Mouse (Mus musculus): ENCODE data around the gene Gck.
A peak's percentile ranks its signal among the peaks of the same experiment; 100 is the strongest.

Gene Gck

GRCm38 (mm10) chr11:5879905-5880304, 70.0 kb downstream of the Gck start:
- DNase-seq (ENCODE audit: low read depth in 1 of 2, low spot score in 2 of 2), result peak in 1 of 2 experiments; percentile 39

- no peak for DNase-seq (ENCODE audit: low read depth in 1 of 2, low spot score in 2 of 2)
Observed at GRCm38 (mm10) chr11:5878661-5879060, 71.2 kb downstream of the Gck start.

DNA sequence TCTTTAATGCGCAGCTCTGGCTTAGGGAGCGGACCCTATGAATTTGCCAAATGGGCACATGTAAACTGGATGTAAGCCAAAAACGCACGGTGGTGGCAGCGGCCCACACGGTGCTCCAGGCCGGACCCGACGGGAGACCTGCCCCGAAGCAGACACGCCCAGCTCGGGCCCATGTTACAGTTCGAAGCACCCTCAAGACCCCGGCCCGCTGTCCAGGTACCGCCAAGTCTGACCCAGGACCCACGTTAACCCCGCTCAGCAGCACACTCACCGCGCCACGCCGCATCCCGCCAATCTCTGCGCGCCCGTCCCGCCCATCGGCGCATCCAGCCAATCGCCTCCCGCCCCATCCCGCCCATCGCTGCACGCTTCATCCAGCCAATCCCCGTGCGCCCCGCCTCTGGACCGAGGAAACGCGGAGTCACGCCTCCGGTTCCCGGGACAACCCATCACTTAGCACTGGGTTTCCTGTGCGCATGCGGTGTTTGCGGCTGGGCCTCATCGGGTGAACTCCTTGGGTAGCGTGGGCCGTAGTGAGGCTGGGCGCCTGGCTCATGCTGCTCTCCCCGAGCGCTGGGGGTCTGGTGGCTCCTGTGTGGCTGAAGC, 71.9 kb downstream of the Gck start, which contains the start of gene Pold2:
Pold2 (minus strand) TSS at position 372 of the 606 bp plus-strand sequence.
- peak; percentile 85 to 90 for DNase-seq (ENCODE audit: low read depth in 1 of 2, low spot score in 2 of 2)

GRCm38 (mm10) chr11:5877421-5877820, 72.5 kb downstream of the Gck start:
- no peak for DNase-seq (ENCODE audit: low read depth in 1 of 2, low spot score in 2 of 2)

GRCm38 (mm10) chr11:5873192-5873591, 76.7 kb downstream of the Gck start:
- DNase-seq (ENCODE audit: low read depth in 1 of 2, low spot score in 2 of 2), result no peak

DNA sequence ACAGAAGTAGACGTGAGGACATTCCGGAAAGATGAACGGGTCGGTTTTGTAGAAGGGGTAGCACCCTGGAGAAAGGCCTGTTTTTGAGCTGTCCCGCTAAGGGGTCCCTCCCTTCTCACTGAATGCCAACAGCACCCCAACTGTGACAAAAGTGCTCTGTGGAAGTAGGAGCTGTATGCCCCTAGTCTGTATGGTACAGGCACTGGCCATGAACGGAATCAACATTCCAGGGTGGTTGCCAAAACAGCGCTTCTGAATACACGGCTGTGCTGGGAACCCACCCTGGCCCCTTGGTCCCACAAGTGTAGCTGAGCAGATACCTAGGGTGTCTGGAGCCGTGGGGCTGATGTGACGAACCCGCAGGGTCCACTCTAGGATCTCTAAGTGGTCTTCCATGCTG, 77.2 kb downstream of the Gck start:
- no peak for DNase-seq (ENCODE audit: low read depth in 1 of 2, low spot score in 2 of 2)

DNA sequence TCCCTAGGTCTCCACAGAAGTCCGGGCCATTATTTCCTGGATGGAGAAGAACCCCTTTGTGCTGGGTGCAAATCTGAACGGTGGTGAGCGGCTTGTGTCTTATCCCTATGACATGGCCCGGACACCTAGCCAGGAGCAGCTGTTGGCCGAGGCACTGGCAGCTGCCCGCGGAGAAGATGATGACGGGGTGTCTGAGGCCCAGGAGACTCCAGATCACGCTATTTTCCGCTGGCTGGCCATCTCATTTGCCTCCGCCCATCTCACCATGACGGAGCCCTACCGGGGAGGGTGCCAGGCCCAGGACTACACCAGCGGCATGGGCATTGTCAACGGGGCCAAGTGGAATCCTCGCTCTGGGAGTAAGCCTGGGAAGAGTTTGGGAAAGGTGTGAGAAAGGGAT, 79.8 kb downstream of the Gck start:
- no peak for DNase-seq (ENCODE audit: low read depth in 1 of 2, low spot score in 2 of 2)

- no peak for DNase-seq (ENCODE audit: low read depth in 1 of 2, low spot score in 2 of 2)
Observed at GRCm38 (mm10) chr11:5869331-5869730, 80.5 kb downstream of the Gck start.

DNA sequence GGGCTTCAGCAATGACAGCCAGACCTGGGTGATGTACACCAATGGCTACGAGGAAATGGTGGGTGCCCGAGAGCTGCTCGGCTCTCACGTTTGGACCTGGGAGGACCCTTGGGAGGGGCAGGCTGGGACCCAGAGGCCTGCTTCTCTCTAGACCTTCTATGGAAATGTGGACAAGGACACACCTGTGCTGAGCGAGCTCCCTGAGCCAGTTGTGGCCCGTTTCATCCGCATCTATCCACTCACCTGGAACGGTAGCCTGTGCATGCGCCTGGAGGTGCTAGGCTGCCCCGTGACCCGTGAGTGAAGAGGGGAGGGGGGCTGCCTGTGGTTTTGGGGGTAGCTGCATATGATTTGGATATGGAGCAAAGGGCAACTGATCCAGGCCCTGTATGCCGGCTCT, 81.6 kb downstream of the Gck start:
- no peak for DNase-seq (ENCODE audit: low read depth in 1 of 2, low spot score in 2 of 2)

- DNase-seq (ENCODE audit: low read depth in 1 of 2, low spot score in 2 of 2), result no peak
Observed at GRCm38 (mm10) chr11:5867196-5867595, 82.7 kb downstream of the Gck start.

DNA sequence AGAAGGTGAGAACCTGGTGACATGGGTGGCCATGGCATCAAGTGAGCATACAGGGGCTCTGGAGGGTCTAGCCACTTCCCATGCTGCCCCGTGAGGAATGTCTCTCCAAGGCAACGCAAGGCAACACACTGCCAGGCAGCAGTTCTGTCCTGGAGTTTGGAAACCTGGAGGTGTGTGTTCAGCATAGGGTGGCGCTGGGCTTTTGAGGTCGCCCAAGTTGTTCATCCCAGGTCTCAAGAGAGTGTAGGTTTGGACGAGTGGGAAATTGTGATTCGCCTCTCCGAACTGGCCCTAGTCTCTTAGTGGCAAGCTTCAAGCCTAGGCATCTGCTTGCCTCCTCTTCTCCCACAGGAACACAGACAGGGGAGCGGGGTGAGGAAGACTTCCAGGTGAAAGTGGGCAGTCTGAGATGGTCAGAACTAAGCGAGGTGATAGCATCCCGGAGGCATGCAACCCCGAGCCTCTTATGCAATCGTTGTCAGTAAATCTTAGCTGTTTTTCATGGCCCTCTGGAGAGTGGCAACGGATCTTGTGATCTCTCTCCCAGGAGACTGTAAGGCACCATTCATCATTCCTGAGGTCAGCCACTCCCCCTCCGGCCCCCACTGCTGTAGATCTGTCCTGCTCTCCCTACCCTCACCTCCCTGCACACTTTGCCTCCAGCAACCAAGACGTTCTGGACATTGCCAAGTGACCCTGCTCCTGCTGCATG, 87.3 kb downstream of the Gck start:
- DNase-seq (ENCODE audit: low read depth in 1 of 2, low spot score in 2 of 2), result no peak

GRCm38 (mm10) chr11:5861678-5862393, 88.0 kb downstream of the Gck start, which contains the start of gene Aebp1:
Gene Aebp1, plus strand, starts transcription at chr11:5861947.
- no peak for DNase-seq (ENCODE audit: low read depth in 1 of 2, low spot score in 2 of 2)

DNA sequence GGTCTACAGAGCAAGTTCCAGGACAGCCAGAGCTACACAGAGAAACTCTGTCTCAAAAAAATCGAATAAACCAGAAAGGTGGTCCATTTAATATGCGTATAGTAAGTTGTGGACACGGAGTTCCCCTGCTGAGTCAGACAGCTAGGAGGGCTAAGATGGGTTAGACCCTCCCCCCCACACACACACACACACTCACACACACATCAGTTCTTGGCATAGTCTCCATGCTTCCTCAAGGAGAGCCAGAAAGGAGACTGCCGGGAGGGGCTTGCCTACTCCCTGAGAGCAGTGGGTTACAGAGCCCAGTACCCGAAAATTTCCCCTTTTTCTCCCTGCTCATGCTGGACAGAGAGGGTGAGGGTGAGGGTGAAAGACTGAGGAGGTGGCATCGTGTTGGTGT, 89.2 kb downstream of the Gck start:
- DNase-seq (ENCODE audit: low read depth in 1 of 2, low spot score in 2 of 2), result no peak

DNA sequence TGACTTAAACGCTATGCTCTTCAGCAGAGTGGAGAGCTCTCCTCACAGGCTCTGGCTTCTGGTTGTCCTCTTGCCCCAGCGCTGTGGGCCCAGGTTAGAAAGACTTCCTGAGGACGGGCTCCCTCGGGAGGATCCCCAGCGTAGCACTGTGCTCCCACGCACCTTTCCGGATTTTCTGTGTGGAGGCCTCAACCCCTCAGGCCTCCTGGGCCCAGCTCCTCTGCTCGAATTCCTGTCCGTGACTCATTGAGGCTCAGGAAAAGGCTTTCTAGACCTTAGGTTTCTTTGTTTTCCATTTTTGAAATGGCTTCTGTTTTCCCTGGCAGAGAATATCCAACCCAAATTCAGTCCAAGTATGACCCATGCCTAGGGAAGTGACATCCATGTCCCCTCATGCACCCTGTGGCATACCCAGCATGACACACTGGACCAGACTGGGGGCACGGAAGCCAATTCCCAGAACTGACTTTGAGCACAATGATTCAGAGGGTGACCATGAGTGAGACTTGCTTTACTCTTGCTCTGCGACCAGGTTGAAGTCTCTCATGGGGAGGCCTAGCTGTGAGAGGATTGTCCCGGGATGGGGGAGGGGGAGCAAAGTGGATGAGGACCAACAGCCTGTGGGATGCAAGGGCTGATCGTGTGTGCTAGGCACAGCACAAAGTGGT, 89.9 kb downstream of the Gck start:
- no peak for DNase-seq (ENCODE audit: low read depth in 1 of 2, low spot score in 2 of 2)

DNA sequence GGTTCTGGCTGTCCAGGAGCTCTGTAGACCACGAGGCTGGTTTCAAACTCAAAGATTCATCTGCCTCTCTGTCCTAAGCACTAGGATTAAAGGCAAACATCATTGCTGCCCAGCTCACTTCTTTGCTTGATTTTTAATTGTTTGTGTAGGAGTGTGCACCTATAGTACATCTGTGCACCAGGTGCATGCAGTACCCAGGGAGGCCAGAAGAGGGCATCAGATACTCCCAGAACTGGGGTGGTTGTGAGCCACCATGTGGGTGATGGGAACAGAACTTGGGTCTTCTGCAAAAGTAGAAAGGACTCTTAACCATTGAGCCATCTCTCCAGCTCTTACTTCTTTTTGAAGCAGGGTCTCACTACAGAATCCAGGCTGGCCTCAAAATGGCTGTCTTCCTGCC, 91.2 kb downstream of the Gck start:
- DNase-seq (ENCODE audit: low read depth in 1 of 2, low spot score in 2 of 2), result no peak

DNA sequence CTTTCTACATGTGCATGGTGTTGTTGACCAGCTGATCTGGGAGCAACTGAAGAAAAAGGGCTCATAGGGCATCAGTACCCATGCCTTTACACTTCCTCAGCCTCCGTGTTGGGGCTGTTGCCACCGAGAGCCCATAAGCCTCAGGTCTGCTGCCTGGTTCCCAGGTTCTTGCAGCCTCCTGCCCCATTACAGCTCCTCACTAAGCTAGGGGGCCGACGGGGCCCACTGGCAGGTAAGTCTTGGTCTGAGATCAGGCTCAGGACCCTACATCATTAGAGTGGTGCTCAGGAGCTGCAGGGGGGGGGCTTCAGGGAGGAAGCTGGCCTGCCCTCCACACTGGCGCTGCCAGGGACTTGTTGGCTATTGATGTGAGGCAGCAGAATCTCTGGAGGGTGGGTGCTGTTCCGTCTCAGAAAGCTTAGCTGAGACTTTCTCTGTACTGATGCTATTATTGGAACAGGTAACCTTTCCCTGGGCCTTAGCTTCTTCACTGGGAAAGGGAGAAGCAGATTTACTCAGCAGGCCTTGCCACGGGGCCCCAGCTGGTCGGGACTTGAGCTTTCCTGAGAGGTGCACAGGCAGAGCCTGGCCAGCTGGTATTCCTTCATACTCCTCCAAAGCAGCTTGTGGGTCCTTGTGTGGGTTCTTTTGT, 93.3 kb downstream of the Gck start:
- no peak for DNase-seq (ENCODE audit: low read depth in 1 of 2, low spot score in 2 of 2)

DNA sequence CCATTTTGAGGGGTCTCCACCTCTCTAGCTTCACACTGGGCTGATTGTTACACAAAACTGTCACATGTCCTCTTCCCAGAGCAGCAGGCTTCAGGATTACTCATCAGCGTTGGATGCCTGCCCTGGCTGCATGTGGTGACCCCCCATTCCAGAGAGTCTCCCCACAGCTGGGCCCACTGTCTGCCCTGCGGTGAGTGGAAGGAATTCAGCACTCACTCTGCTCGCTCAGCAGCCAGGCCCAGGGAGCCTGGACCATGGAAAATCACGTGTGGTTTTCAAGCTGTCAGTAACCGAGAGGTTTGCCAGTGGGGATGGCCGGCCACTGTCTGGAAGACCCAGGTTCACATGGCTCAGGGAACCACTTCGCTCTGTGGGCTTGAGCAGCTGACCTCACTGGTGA, 94.0 kb downstream of the Gck start:
- DNase-seq (ENCODE audit: low read depth in 1 of 2, low spot score in 2 of 2), result no peak

DNA sequence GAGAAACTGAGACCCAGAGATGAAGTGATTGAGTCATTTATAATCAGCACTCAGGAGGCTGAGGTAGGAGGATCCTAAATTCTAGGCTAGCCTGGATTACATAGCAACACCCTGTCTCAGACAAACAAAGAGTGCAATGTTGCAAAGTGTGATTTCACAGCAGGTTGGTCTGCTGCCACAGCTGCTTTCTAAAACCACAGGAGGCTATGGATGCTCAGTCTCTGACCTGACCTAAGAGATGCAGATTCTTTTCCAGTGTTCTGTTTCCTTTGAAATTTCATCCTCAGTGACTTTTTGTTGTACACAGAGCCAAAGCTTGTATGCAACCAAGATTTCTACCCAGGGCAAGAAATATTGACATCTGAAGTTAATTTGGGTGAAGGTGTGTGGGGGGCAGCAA, 94.4 kb downstream of the Gck start:
- DNase-seq (ENCODE audit: low read depth in 1 of 2, low spot score in 2 of 2), result no peak

DNA sequence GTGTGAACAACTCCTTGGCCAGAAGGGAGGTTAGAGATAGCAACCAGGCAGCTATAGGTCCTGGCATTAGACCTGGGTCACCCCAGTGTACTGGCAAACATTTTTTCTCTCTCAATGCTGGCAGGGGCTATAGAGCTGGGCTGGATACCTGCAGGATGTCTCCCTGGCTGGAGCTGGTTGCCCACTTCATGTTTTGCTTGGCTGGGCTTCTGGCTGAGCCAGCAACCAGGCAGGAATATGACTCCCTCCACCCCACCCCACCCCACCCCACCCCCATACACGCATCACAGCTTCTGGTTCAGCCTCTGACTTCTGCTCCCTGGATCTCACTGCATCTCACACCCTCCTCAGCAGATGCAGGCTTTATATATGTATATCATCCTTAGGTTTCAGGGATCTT, 97.6 kb downstream of the Gck start:
- DNase-seq (ENCODE audit: low read depth in 1 of 2, low spot score in 2 of 2), result no peak

GRCm38 (mm10) chr11:5851021-5851736, 98.7 kb downstream of the Gck start:
- no peak for DNase-seq (ENCODE audit: low read depth in 1 of 2, low spot score in 2 of 2)
